ENCODE assay signal across 9 mouse cellular contexts in the genomic region with DNA sequence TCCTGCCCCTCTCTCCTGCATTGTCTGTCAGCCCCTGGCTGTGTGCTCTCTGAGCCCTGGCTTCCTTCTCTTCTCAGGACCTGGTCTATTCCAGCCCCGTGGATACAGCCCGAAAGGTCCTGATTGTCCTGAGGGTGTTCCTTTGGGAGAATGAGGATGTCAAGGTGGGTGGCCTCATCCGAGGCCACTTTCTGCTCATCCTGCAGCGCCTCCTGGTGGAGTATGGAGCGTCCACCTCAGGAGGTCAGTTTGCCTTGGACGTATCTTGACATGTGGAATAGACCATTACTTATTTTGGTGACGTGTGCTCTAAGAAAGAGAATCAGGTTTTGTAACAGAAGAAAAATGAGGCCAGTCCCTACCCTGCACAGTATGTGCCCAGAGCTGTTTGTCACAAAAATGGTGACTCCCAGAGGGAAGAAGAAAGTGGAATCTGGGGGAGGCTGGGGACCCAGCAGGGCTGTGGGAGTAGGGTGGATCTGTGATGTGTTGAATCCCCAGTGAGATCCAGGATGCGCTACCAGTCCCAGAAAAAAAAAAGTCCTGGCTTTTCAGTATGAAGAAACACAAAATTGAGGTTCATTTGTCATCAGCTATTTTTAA. TPM values are rescaled to one million over a fixed set of nuclear protein-coding genes. Genes with fewer than 3 reads are reported as not detected.
DNase-seq lines count a peak whose midpoint lies in the region; ATAC-seq and TF ChIP-seq lines count a peak whose summit lies in the region.
"Had no signal": no experiment of that assay in that cellular context is flagged by ENCODE, and none has a peak within 500 bp of the region (broad histone marks: within the 10 kb centered on the region; RNA-seq: fewer than 3 reads in every experiment).

No protein-coding gene starts in this region.

- no peak overlapping the region for H3K4me3 ChIP-seq in heart, postnatal 0 days (ENCODE audit: low read depth, low read length)

- TF ChIP-seq EP300 in heart, postnatal 0 days (IDR thresholded peaks at IDR 0.05; ENCODE audit: low read depth): no peak

- H3K4me1 ChIP-seq in heart, postnatal 0 days (ENCODE audit: control insufficient read depth, insufficient read depth): no peaks in the 10 kb centered on the region

- no peak for DNase-seq in heart, postnatal 0 days (ENCODE audit: low spot score)
- no peak for DNase-seq in heart, adult 9 months (ENCODE audit: low spot score in 2 of 2)
- DNase-seq in urinary bladder, postnatal 14 days (ENCODE audit: low spot score): peak; percentile 69
- no peak for DNase-seq in urinary bladder, adult 2 months (ENCODE audit: low spot score)
- peak; percentile 56 for DNase-seq in cerebellum, adult 11-12 months
- DNase-seq in kidney, postnatal 14 days: peak; percentile 44
- peak; percentile 55 for DNase-seq in lung, postnatal 14 days
- peak; percentile 70 for DNase-seq in thymus, postnatal 4 days

- no peak overlapping the region for H3K9ac ChIP-seq in heart, postnatal 0 days (replicated peaks; ENCODE audit: low read depth, low read length)

- ATAC-seq in heart, postnatal 0 days (ENCODE audit: insufficient read depth, low read depth): no peak

- no peak overlapping the region for H3K4me2 ChIP-seq in heart, postnatal 0 days (ENCODE audit: low read depth, low read length)

- TF ChIP-seq CTCF in heart, postnatal 0 days (IDR thresholded peaks at IDR 0.05; ENCODE audit: low read depth): peak; percentile 68

- no peaks in the 10 kb centered on the region for H3K36me3 ChIP-seq in heart, postnatal 0 days (replicated peaks; ENCODE audit: control insufficient read depth, insufficient read depth, low read length)

- H3K27me3 ChIP-seq in heart, postnatal 0 days (ENCODE audit: control insufficient read depth, insufficient read depth, low read length): no peaks in the 10 kb centered on the region

- H3K27ac ChIP-seq in heart, postnatal 0 days (ENCODE audit: low read depth): no peak overlapping the region

- 17% methylated on average over 8 of the region's 8 CpGs for WGBS in heart, postnatal 0 days

- no peaks in the 10 kb centered on the region for H3K9me3 ChIP-seq in heart, postnatal 0 days (replicated peaks; ENCODE audit: control insufficient read depth, low read length)

RNA-seq across cellular contexts. Expression of gene Ccdc134, which starts 20.7 kb away (rescaled TPM):
- total RNA-seq in heart, postnatal 0 days (2014; rRNA removed; ENCODE audit: low replicate concordance): 4.9 and 6.9 TPM in 2 replicates
- 5.9 and 6.5 TPM in 2 replicates for polyA plus RNA-seq in heart, postnatal 0 days (2015; fragmentation: Nextera tagmentation; extraction: Ambion mirVana)
- polyA plus RNA-seq in urinary bladder, adult 2 months (2012; rRNA removed): 12.8 and 16.1 TPM in 2 replicates

RNA-seq across cellular contexts. Expression of gene Mei1, which starts 37.3 kb away (rescaled TPM):
- total RNA-seq in heart, postnatal 0 days (2014; rRNA removed; ENCODE audit: low replicate concordance): not detected in 2 replicates
- not detected in 2 replicates for polyA plus RNA-seq in heart, postnatal 0 days (2015; fragmentation: Nextera tagmentation; extraction: Ambion mirVana)
- 0.78 and 0.99 TPM in 2 replicates for polyA plus RNA-seq in urinary bladder, adult 2 months (2012; rRNA removed)
- polyA plus RNA-seq: lung, embryonic 16.5 days had no signal

RNA-seq across cellular contexts. Expression of gene Srebf2, which starts 39.9 kb away (rescaled TPM):
- 86.3 and 90.3 TPM in 2 replicates for total RNA-seq in heart, postnatal 0 days (2014; rRNA removed; ENCODE audit: low replicate concordance)
- polyA plus RNA-seq in heart, postnatal 0 days (2015; fragmentation: Nextera tagmentation; extraction: Ambion mirVana): 58.0 and 68.3 TPM in 2 replicates
- polyA plus RNA-seq in urinary bladder, adult 2 months (2012; rRNA removed): 55.3 and 68.9 TPM in 2 replicates

RNA-seq across cellular contexts. Expression of gene 4930407I10Rik, which starts 48.1 kb away (rescaled TPM):
- not detected in 2 replicates for total RNA-seq in heart, postnatal 0 days (2014; rRNA removed; ENCODE audit: low replicate concordance)
- not detected in 2 replicates for polyA plus RNA-seq in heart, postnatal 0 days (2015; fragmentation: Nextera tagmentation; extraction: Ambion mirVana)
- not detected in 2 replicates for polyA plus RNA-seq in urinary bladder, adult 2 months (2012; rRNA removed)
- polyA plus RNA-seq: lung, embryonic 16.5 days had no signal

RNA-seq across cellular contexts. Expression of gene Snu13, which starts 59.7 kb away (rescaled TPM):
- 204 and 222 TPM in 2 replicates for total RNA-seq in heart, postnatal 0 days (2014; rRNA removed; ENCODE audit: low replicate concordance)
- polyA plus RNA-seq in heart, postnatal 0 days (2015; fragmentation: Nextera tagmentation; extraction: Ambion mirVana): 109 and 123 TPM in 2 replicates
- 77.9 and 79.0 TPM in 2 replicates for polyA plus RNA-seq in urinary bladder, adult 2 months (2012; rRNA removed)

Comparison
In these comparisons a context has a peak if more than half of its experiments do, and no peak if none do; other contexts are left out.
1. DNase-seq: peak in urinary bladder, postnatal 14 days (single experiment), cerebellum, adult 11-12 months (single experiment), kidney, postnatal 14 days (single experiment), lung, postnatal 14 days (single experiment) and thymus, postnatal 4 days (single experiment); none in heart, postnatal 0 days (single experiment), heart, adult 9 months (0 of 2) and urinary bladder, adult 2 months (single experiment).